Mouse (Mus musculus): ENCODE results near the gene Ndc1.

- no peak for TF ChIP-seq CTCF (IDR thresholded peaks at IDR 0.05; ENCODE audit: low read depth)
- 0 out of 2 replicates have a peak, but pooled peaks have one; percentile 38 for TF ChIP-seq EP300 (IDR thresholded peaks at IDR 0.05; ENCODE audit: low read depth)
Observed at GRCm38 (mm10) chr4:107374677-107375076, 7.1 kb downstream of the Ndc1 start.

Measured in liver, embryonic 14.5 days (tissue).